Mouse (Mus musculus): Measurements from ENCODE around the gene Rapgef6. TPM values are rescaled to one million over a fixed set of nuclear protein-coding genes. Genes with fewer than 3 reads are reported as not detected.

Rapgef6 gene
- polyA plus RNA-seq, 1 experiment from 2014 or later: 20.3 TPM

DNA sequence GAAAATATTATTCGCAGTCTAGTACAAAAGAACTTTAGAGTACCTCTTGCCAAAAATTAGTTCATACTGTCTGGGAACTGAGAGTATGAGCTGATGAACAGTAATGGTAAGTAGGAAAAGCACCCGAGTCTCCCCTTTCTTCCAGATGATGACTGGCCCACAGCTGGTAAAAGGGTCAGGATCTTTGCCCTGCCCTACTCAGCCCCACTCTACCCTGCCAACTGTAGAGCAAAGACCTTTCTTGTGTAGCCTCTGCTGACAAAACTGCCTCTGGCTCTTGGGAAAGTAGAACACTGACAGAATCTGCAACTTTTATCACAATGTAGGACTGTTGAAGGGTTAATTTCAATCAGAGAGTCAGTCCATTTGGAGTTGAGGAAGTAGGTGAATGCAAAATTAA lies 32.3 kb downstream of the Rapgef6 start:
- Histone ChIP-seq H3K4me2 (ENCODE audit: low read length) (no peak overlapping the region), H3K27ac (no peak overlapping the region), H3K9ac (ENCODE audit: low read depth, low read length) (no peak overlapping the region), H3K4me1 (replicated peaks; ENCODE audit: insufficient read depth, low read length) (no peaks in the 10 kb centered on the region), H3K4me3 (replicated peaks; ENCODE audit: low read depth, low read length) (no peak overlapping the region), H3K36me3 (ENCODE audit: insufficient read depth, low read length) (no peaks in the 10 kb centered on the region), H3K27me3 (ENCODE audit: insufficient read depth, low read length) (no peaks in the 10 kb centered on the region), H3K9me3 (replicated peaks; ENCODE audit: low read length) (no peaks in the 10 kb centered on the region)
- no peak for TF ChIP-seq CTCF (IDR thresholded peaks at IDR 0.05; ENCODE audit: low read depth)
- WGBS: 81% methylated on average over 2 of the region's 2 CpGs
- no peak for ATAC-seq (replicated peaks; ENCODE audit: low FRiP score, low read depth)
- DNase-seq (ENCODE audit: low spot score): no peak

DNA sequence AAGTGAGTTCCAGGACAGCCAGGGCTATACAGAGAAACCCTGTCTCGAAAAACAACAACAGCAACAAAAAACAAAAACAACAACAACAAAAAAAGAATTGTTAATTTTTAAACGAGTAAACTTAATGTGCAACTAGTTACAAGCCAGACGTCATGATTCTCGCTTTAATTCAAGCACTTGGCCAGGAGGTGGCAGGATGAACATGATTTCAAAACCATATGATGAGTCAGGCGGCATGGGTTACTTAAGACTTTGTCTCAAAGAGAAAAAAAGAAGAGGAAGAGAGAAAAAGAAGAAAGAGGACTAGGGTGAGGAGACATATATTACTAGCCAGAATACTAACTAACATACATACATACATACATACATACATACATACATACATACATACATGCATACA lies 40.1 kb downstream of the Rapgef6 start:
- Histone ChIP-seq H3K9ac (ENCODE audit: low read depth, low read length) (no peak overlapping the region), H3K36me3 (ENCODE audit: insufficient read depth, low read length) (no peaks in the 10 kb centered on the region), H3K4me1 (replicated peaks; ENCODE audit: insufficient read depth, low read length) (no peaks in the 10 kb centered on the region), H3K27ac (no peak overlapping the region), H3K4me2 (ENCODE audit: low read length) (no peak overlapping the region), H3K27me3 (ENCODE audit: insufficient read depth, low read length) (no peaks in the 10 kb centered on the region), H3K9me3 (replicated peaks; ENCODE audit: low read length) (no peaks in the 10 kb centered on the region), H3K4me3 (replicated peaks; ENCODE audit: low read depth, low read length) (no peak overlapping the region)
- peak; percentile 45; the same call in 1 of the 2 replicates for TF ChIP-seq CTCF (IDR thresholded peaks at IDR 0.05; ENCODE audit: low read depth)
- 87% methylated on average over 5 of the region's 5 CpGs for WGBS
- ATAC-seq (replicated peaks; ENCODE audit: low FRiP score, low read depth) (no peak), DNase-seq (ENCODE audit: low spot score) (peak; percentile 27)

DNA sequence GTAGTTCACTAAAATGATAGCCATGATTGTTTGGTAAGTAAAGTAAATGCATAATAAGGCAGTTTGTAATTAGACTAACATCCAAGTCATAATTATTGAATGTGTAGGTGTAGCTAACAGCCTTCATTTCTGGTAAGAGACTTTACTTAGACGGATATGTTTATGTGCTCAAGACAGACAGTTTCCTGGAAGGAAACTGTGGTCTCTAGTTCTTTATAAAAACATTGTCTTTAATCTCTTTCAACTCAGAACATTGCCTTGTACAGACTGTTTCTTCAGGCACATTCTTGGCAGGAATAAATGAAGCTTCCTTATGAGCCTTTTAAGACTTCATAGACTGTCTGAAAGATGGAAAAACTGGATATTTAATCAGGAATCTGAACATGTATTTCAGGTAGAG lies 45.3 kb downstream of the Rapgef6 start:
- Histone ChIP-seq H3K4me1 (replicated peaks; ENCODE audit: insufficient read depth, low read length) (no peaks in the 10 kb centered on the region), H3K4me2 (ENCODE audit: low read length) (no peak overlapping the region), H3K9me3 (replicated peaks; ENCODE audit: low read length) (no peaks in the 10 kb centered on the region), H3K27me3 (ENCODE audit: insufficient read depth, low read length) (no peaks in the 10 kb centered on the region), H3K27ac (no peak overlapping the region), H3K9ac (ENCODE audit: low read depth, low read length) (no peak overlapping the region), H3K4me3 (replicated peaks; ENCODE audit: low read depth, low read length) (no peak overlapping the region), H3K36me3 (ENCODE audit: insufficient read depth, low read length) (no peaks in the 10 kb centered on the region)
- whole genome bisulfite sequencing: 31% methylated on average over 1 of the region's 1 CpGs
- no peak for TF ChIP-seq CTCF (IDR thresholded peaks at IDR 0.05; ENCODE audit: low read depth)
- ATAC-seq (replicated peaks; ENCODE audit: low FRiP score, low read depth) (no peak), DNase-seq (ENCODE audit: low spot score) (peak; percentile 47)

DNA sequence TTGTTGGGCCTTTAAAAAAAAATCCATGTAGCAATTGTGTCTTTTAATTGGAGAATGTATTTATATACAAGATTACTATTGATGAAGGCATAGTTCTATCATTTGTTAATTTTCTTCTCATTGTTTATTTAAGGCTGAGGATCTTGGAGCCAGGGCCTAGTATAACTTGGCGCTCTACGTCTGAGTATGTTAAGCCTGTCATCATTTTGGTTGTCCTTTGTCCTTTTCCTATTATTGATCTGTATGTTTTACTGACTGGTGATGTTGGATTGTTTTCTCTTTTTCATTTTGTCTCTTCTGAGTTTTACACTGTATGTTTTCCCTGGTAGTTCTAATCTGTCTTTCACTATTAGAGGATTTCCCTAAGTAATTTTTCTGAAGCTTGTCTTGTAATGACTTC lies 52.1 kb downstream of the Rapgef6 start:
- no peak overlapping the region for H3K4me3 ChIP-seq (replicated peaks; ENCODE audit: low read depth, low read length)
- WGBS: 96% methylated on average over 2 of the region's 2 CpGs
- H3K9me3 ChIP-seq (replicated peaks; ENCODE audit: low read length): no peaks in the 10 kb centered on the region; the same call in 1 of the 2 replicates
- no peaks in the 10 kb centered on the region for H3K27me3 ChIP-seq (ENCODE audit: insufficient read depth, low read length)
- ATAC-seq (replicated peaks; ENCODE audit: low FRiP score, low read depth) (no peak), DNase-seq (ENCODE audit: low spot score) (no peak)
- no peak for TF ChIP-seq CTCF (IDR thresholded peaks at IDR 0.05; ENCODE audit: low read depth)
- no peak overlapping the region for H3K4me2 ChIP-seq (ENCODE audit: low read length)
- H3K9ac ChIP-seq (ENCODE audit: low read depth, low read length): no peak overlapping the region
- no peaks in the 10 kb centered on the region for H3K36me3 ChIP-seq (ENCODE audit: insufficient read depth, low read length)
- H3K27ac ChIP-seq: no peak overlapping the region
- no peaks in the 10 kb centered on the region for H3K4me1 ChIP-seq (replicated peaks; ENCODE audit: insufficient read depth, low read length)

DNA sequence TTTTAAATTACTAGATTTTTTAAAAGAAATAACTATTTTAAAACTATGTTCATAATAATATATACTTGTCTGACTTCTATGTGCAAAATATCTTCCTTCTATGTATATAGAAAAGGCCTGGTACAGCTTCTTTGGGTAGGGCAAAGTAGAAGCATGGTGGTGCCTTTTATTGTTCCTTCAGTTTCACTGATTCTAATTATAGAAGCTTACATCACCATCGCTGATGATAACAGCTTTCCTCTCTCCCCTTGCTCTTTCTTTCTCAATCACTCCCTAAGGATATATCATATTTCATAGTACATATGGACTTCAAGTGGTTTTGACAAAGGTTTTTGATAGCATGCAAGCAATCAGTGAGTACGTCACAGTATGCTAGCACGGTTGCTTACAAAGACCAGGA lies 69.9 kb downstream of the Rapgef6 start:
- ATAC-seq (replicated peaks; ENCODE audit: low FRiP score, low read depth) (no peak), DNase-seq (ENCODE audit: low spot score) (no peak)
- H3K4me1 ChIP-seq (replicated peaks; ENCODE audit: insufficient read depth, low read length): no peaks in the 10 kb centered on the region
- no peak overlapping the region for H3K27ac ChIP-seq
- no peaks in the 10 kb centered on the region for H3K27me3 ChIP-seq (ENCODE audit: insufficient read depth, low read length)
- no peaks in the 10 kb centered on the region for H3K9me3 ChIP-seq (replicated peaks; ENCODE audit: low read length)
- 75% methylated on average over 3 of the region's 3 CpGs for WGBS
- H3K4me2 ChIP-seq (ENCODE audit: low read length): no peak overlapping the region
- TF ChIP-seq CTCF (IDR thresholded peaks at IDR 0.05; ENCODE audit: low read depth): no peak
- no peak overlapping the region for H3K4me3 ChIP-seq (replicated peaks; ENCODE audit: low read depth, low read length)
- no peak overlapping the region for H3K9ac ChIP-seq (ENCODE audit: low read depth, low read length)
- peaks cover 3% of the 10 kb centered on the region; the same call in 1 of the 2 replicates for H3K36me3 ChIP-seq (ENCODE audit: insufficient read depth, low read length)

DNA sequence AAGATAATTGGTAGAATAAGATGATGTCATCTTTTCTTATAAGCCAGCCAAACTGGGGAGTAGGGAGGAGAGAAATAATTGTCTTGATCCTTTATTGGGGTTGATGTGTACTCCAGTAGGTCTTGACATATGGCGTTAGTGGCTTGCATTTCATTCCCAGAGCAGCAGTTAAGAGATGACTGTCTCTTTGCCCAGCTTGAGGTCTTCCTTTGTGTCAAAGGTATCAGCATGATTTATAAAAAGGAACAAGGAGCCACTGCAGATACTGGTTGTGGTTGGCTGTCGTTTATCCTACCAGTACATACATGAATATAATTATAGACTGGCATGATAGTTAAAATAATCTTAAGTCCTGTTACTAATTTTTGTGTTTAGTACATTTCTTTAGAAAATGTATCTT lies 71.4 kb downstream of the Rapgef6 start:
- Histone ChIP-seq H3K9ac (ENCODE audit: low read depth, low read length) (no peak overlapping the region), H3K27me3 (ENCODE audit: insufficient read depth, low read length) (no peaks in the 10 kb centered on the region), H3K27ac (no peak overlapping the region), H3K4me2 (ENCODE audit: low read length) (no peak overlapping the region), H3K4me1 (replicated peaks; ENCODE audit: insufficient read depth, low read length) (no peaks in the 10 kb centered on the region), H3K4me3 (replicated peaks; ENCODE audit: low read depth, low read length) (no peak overlapping the region), H3K36me3 (ENCODE audit: insufficient read depth, low read length) (peaks cover 2% of the 10 kb centered on the region; the same call in 1 of the 2 replicates), H3K9me3 (replicated peaks; ENCODE audit: low read length) (no peaks in the 10 kb centered on the region)
- ATAC-seq (replicated peaks; ENCODE audit: low FRiP score, low read depth) (no peak), DNase-seq (ENCODE audit: low spot score) (no peak)
- 74% methylated on average over 2 of the region's 2 CpGs for WGBS
- TF ChIP-seq CTCF (IDR thresholded peaks at IDR 0.05; ENCODE audit: low read depth): no peak

DNA sequence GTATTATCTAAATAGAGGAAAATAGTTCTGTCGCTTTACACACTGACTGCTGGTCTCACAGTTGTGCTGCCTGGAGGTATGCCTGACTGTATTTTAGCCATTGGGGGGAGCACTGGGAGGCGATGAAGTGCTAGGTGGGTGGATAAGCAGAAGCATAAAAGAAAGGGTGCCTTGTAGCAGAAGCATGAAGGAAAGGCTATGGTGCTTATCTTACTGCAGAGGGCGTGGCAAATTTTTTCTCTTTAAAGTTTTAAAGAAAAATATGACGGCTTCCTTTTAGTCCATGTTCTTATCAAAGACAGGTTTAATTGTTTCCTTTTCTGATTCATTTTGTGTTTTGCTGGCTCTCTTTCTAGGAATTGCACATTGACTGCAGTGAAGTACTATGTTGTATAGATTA lies 72.4 kb downstream of the Rapgef6 start:
- Histone ChIP-seq H3K36me3 (ENCODE audit: insufficient read depth, low read length) (no peaks in the 10 kb centered on the region), H3K27me3 (ENCODE audit: insufficient read depth, low read length) (no peaks in the 10 kb centered on the region), H3K4me2 (ENCODE audit: low read length) (no peak overlapping the region), H3K27ac (no peak overlapping the region), H3K4me3 (replicated peaks; ENCODE audit: low read depth, low read length) (no peak overlapping the region), H3K4me1 (replicated peaks; ENCODE audit: insufficient read depth, low read length) (no peaks in the 10 kb centered on the region), H3K9me3 (replicated peaks; ENCODE audit: low read length) (no peaks in the 10 kb centered on the region), H3K9ac (ENCODE audit: low read depth, low read length) (no peak overlapping the region)
- WGBS: 70% methylated on average over 4 of the region's 4 CpGs
- no peak for TF ChIP-seq CTCF (IDR thresholded peaks at IDR 0.05; ENCODE audit: low read depth)
- no peak for ATAC-seq (replicated peaks; ENCODE audit: low FRiP score, low read depth)
- DNase-seq (ENCODE audit: low spot score): no peak

Data from kidney, postnatal 0 days (tissue).